Mouse (Mus musculus): ENCODE data around the gene Ttyh1.

- TF ChIP-seq CTCF (IDR thresholded peaks at IDR 0.05; ENCODE audit: low read depth): no peak
- TF ChIP-seq EP300 (IDR thresholded peaks at IDR 0.05; ENCODE audit: low read depth): no peak
Measured at GRCm38 (mm10) chr7:4137746-4138145, 18.5 kb downstream of the Ttyh1 start.

Measured in liver, embryonic 14.5 days (tissue).